Mouse (Mus musculus) kidney, embryonic 14.5 days (tissue): ENCODE measurements at regions not wholly inside any gene's neighbourhood (a gene's known extent, or its start where the extent isn't known, plus 50 kb on each side); places are given as distances from the start of the nearest gene placed in this dataset.

Experiments
- ATAC-seq: fragments of 200-750 bp; cut with Nextera tagmentation; 2 replicates; pipeline ENCODE4 v1.8.0; 2017; ENCODE audit warnings: moderate number of reproducible peaks, mild to moderate bottlenecking, moderate TSS enrichment, moderate library complexity; ENCODE audit not compliant: low FRiP score, low TSS enrichment
- H3K27ac ChIP-seq: fragments of 300-500 bp; sonication (generic); 2 replicates; pipeline ENCODE4 v1.5.1; 2014; ENCODE audit warnings: low read depth, mild to moderate bottlenecking, low read length, moderate library complexity, mixed read lengths
- H3K27me3 ChIP-seq: fragments of 300-500 bp; sonication (generic); 2 replicates; pipeline ENCODE4 v1.6.1; 2014; ENCODE audit warnings: mild to moderate bottlenecking, low read length; ENCODE audit not compliant: control insufficient read depth, insufficient read depth
- H3K36me3 ChIP-seq: fragments of 300-500 bp; sonication (generic); 2 replicates; pipeline ENCODE4 v1.6.1; 2014; ENCODE audit warnings: low read length, mixed read lengths; ENCODE audit not compliant: control insufficient read depth, insufficient read depth
- H3K4me1 ChIP-seq: fragments of 300-500 bp; sonication (generic); 2 replicates; pipeline ENCODE4 v1.6.1; 2014; ENCODE audit warnings: low read length, mixed read lengths; ENCODE audit not compliant: control insufficient read depth, insufficient read depth
- H3K4me2 ChIP-seq: fragments of 300-500 bp; sonication (generic); replicated peaks from 2 replicates; pipeline ENCODE4 v1.6.1; 2014; ENCODE audit warnings: low read depth, mild to moderate bottlenecking, low read length
- H3K4me3 ChIP-seq: fragments of 300-500 bp; sonication (generic); 2 replicates; pipeline ENCODE4 v1.5.1; 2014; ENCODE audit warnings: mild to moderate bottlenecking, low read length
- H3K9ac ChIP-seq: fragments of 300-500 bp; sonication (generic); 2 replicates; pipeline ENCODE4 v1.6.1; 2014; ENCODE audit warnings: low read depth, mild to moderate bottlenecking, low read length, moderate library complexity
- H3K9me3 ChIP-seq: fragments of 300-500 bp; sonication (generic); 2 replicates; pipeline ENCODE4 v1.6.1; 2016; ENCODE audit warnings: low read length; ENCODE audit not compliant: control insufficient read depth
- WGBS: fragments of 180-500 bp; shearing (Covaris S2); extraction: QIAGEN DNeasy Blood & Tissue Kit; methylation state at CpG from one replicate; pipeline ENCODE4 v1.1.7; 2014; 5-methylcytosine and 5-hydroxymethylcytosine counted together

DNA sequence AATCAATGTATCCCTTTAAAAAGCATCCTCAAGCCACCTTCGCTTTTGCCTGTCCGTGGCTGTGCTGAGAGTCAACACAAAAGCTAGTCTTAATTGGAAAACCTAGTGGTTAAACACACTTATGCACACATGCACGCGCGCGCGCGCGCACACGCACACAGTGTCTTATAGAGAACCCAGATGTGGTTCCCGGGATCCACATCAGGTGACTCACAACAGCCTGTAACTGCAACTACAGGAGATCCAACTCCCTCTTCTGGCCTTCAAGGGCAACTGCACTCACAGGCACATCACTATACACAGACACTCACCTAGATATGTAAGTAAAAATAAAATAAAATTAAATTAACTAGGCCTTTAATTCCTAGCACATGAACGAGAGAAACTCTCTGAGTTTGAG lies 118.4 kb upstream of the Fam204a start:
- H3K36me3 ChIP-seq = no peaks in the 10 kb centered on the region
- H3K4me2 ChIP-seq = no peak overlapping the region
- ATAC-seq = no peak
- H3K4me1 ChIP-seq = no peaks in the 10 kb centered on the region
- WGBS = 94% methylated on average over 12 of the region's 12 CpGs
- no peak overlapping the region for H3K9ac ChIP-seq
- H3K27me3 ChIP-seq = no peaks in the 10 kb centered on the region
- H3K27ac ChIP-seq = no peak overlapping the region
- no peak overlapping the region for H3K4me3 ChIP-seq
- H3K9me3 ChIP-seq = no peaks in the 10 kb centered on the region

DNA sequence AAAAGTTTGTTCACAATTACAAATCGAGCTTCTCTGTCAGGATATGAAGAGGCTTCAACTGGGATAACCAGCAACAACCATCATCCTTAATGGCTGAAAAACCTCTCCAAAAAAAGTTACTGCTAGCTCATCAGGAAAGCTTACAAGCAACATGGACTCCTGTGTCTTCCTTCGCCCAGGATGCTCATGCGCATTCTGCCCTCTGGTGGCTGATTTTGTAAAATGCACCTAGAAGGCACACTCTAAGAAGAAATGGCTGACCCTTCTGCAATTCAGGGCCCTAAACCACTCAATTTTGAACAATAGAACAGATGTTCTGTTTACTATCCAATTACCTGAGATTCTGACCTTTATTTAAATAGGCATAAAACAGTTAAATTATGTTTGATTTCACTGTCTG lies 115.0 kb upstream of the Fam204a start:
- H3K4me2 ChIP-seq = no peak overlapping the region
- ATAC-seq = no peak
- no peaks in the 10 kb centered on the region for H3K36me3 ChIP-seq
- no peak overlapping the region for H3K9ac ChIP-seq
- H3K27ac ChIP-seq = no peak overlapping the region
- 8% methylated on average over 3 of the region's 3 CpGs for WGBS
- H3K27me3 ChIP-seq = no peaks in the 10 kb centered on the region
- H3K4me3 ChIP-seq = no peak overlapping the region
- H3K4me1 ChIP-seq = no peaks in the 10 kb centered on the region
- no peaks in the 10 kb centered on the region for H3K9me3 ChIP-seq

DNA sequence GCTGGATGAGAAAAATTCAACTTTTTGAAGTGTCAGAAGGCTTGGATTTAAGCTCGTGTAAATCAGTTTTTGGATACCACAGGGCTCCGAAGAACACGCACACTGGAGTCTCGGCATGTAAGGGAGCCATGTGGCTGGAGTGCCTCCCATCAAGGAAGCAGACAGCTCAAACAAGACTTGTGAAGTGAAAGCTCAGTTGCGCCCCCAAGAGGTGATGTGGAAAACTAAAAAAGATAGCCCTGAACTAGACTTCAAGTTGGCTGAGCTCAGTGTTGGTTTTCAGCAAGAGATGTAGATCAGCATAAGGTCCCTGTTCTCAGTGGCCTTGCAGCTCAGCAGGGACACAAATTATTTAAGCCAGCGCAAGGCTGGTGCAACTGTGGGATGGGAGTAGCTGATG lies 113.7 kb upstream of the Fam204a start:
- no peak overlapping the region for H3K27ac ChIP-seq
- H3K4me1 ChIP-seq = no peaks in the 10 kb centered on the region
- 75% methylated on average over 6 of the region's 6 CpGs for WGBS
- no peaks in the 10 kb centered on the region for H3K27me3 ChIP-seq
- ATAC-seq = no peak
- no peak overlapping the region for H3K4me3 ChIP-seq
- H3K36me3 ChIP-seq = no peaks in the 10 kb centered on the region
- no peak overlapping the region for H3K4me2 ChIP-seq
- H3K9me3 ChIP-seq = no peaks in the 10 kb centered on the region
- H3K9ac ChIP-seq = no peak overlapping the region

DNA sequence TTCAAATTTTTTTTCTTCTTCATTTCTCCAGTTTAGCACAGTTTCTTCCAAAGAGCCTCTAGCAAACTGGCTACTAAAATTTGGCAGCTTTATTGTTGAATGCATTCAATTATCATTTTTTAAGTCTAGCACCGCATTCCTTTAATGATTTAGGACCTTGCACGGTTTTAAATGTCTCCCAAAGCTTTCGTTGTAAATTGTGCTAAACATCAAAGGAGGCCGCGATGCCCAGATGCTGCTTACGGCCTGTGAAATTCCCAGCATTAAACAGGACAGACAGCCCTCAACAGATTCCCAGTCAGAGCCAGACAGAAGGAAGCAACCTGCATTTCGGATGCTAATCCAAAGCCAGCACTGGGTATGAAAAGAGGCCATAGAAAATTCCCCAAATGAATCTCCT lies 108.0 kb upstream of the Fam204a start:
- no peak for ATAC-seq
- H3K4me3 ChIP-seq = no peak overlapping the region
- WGBS = 9% methylated on average over 7 of the region's 7 CpGs
- H3K27me3 ChIP-seq = no peaks in the 10 kb centered on the region
- H3K4me1 ChIP-seq = no peaks in the 10 kb centered on the region
- H3K36me3 ChIP-seq = no peaks in the 10 kb centered on the region
- no peaks in the 10 kb centered on the region for H3K9me3 ChIP-seq
- H3K4me2 ChIP-seq = no peak overlapping the region
- no peak overlapping the region for H3K27ac ChIP-seq
- no peak overlapping the region for H3K9ac ChIP-seq

DNA sequence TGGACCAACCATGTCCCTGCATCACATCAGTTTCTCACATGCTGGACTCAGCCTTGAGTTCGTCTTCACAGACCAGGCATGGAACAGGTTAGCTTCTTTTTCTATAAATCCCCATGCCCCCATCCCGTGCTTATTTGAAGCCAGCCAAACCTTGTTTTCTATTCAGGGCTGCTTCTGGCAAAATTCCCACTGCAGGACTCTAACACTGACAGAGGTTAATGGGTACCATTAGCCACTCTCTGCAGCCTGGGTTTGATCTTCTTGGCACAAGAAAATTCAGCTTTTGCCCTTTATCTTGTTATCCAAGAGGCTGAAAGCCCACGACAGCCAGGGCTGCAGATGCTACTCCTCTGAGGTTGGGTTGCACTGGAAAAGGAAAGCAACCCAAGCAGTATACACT lies 101.8 kb upstream of the Fam204a start:
- H3K36me3 ChIP-seq = no peaks in the 10 kb centered on the region
- WGBS = 50% methylated on average over 3 of the region's 3 CpGs
- H3K4me2 ChIP-seq = no peak overlapping the region

DNA sequence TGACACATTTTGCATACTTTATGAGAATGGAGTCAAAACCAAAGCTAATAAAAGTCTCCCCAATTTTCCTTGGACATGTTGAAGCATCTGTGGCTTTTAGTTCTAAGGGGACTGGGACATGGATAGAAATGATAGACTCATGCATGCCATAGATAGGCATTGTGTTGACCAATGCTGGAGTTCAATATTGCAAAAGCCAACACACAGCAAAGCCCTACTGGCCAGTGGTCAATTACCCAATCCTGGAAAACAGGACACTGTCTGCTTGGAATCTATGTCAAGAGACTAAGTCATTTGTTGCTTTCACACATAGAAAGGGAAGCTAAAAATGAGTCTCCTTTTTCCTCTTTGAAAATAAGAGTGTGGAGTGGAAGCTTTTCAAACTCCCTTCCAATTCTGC lies 99.1 kb upstream of the Fam204a start:
- Histone ChIP-seq H3K4me3 (no peak overlapping the region), H3K9ac (no peak overlapping the region), H3K36me3 (no peaks in the 10 kb centered on the region), H3K4me2 (no peak overlapping the region), H3K9me3 (no peaks in the 10 kb centered on the region), H3K4me1 (no peaks in the 10 kb centered on the region), H3K27me3 (no peaks in the 10 kb centered on the region), H3K27ac (no peak overlapping the region)
- no peak for ATAC-seq

More for the DNA sequence above, 101.8 kb upstream of the Fam204a start:
- ATAC-seq = no peak
- Histone ChIP-seq H3K4me1 (no peaks in the 10 kb centered on the region), H3K27ac (no peak overlapping the region), H3K4me3 (no peak overlapping the region), H3K27me3 (no peaks in the 10 kb centered on the region), H3K9ac (no peak overlapping the region), H3K9me3 (no peaks in the 10 kb centered on the region)

DNA sequence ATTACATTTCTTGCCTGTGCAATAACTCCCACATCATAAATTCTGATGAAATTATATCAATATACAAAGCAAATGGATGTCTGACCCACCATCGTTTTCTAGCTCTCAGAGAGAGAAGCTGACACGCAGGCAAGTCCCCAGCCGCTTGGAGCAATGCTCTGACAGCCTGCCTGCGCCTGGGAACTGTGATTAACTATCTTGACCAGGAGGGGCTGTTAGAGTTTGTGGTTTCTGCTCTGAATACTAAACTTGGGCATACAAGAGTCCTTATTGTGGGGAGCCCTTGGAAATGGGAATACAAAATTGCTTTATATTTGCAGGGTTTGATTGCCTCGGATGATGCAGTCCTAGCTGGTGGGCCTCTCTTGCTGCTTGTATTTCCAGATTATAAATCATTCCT lies 98.6 kb upstream of the Fam204a start:
- Histone ChIP-seq H3K9me3 (no peaks in the 10 kb centered on the region), H3K4me3 (no peak overlapping the region), H3K4me1 (no peaks in the 10 kb centered on the region), H3K36me3 (no peaks in the 10 kb centered on the region), H3K9ac (no peak overlapping the region), H3K27ac (no peak overlapping the region), H3K4me2 (no peak overlapping the region), H3K27me3 (no peaks in the 10 kb centered on the region)
- WGBS = 41% methylated on average over 5 of the region's 5 CpGs
- ATAC-seq = no peak

DNA sequence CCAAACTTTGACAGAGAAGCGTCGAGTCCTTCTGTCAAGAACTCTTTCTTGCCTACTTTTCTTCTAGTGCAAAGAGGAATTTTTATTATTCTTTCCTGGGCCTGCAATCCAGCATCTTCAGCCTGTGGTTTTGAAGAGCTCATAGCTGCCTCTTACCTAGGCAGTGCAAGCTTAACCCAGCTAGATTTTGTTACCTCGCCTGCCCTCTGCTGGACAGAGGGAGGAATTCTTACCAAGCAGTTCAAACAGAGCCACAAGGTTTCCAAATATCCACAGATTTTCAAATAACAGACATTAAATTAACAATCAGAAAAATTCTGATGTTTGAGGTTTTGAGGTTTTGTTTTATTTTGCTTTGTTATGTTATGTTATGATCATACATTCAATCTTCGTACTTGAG lies 84.1 kb upstream of the Fam204a start:
- 26% methylated on average over 4 of the region's 4 CpGs for WGBS
- H3K4me3 ChIP-seq = no peak overlapping the region
- peak; percentile 73; the same call in 1 of the 2 replicates for ATAC-seq
- H3K9me3 ChIP-seq = no peaks in the 10 kb centered on the region
- H3K9ac ChIP-seq = no peak overlapping the region
- H3K36me3 ChIP-seq = no peaks in the 10 kb centered on the region
- no peaks in the 10 kb centered on the region for H3K27me3 ChIP-seq
- H3K27ac ChIP-seq = no peak overlapping the region
- no peak overlapping the region for H3K4me2 ChIP-seq
- H3K4me1 ChIP-seq = no peaks in the 10 kb centered on the region

DNA sequence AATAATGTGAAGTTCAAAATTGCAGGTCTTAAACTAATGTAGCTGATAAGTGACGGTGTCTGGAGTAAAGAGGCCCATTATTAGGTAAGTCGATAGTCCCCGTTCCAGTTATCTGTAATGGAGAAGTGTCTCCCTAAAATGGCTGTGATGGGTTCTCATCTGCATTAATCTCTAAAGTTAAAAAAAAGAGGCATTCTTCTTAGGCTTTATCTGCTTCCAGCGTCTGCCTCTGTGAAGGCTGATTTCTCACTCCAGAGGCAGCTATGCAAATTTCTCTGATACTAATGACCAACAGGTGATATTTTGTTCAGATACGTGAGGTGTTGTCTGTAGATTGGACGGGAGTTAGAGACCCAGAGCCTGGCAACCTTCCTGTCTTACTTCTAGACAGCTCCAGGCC lies 75.9 kb upstream of the Fam204a start:
- Histone ChIP-seq H3K9ac (no peak overlapping the region), H3K4me1 (no peaks in the 10 kb centered on the region), H3K27me3 (no peaks in the 10 kb centered on the region), H3K27ac (no peak overlapping the region), H3K36me3 (no peaks in the 10 kb centered on the region), H3K4me2 (no peak overlapping the region), H3K9me3 (no peaks in the 10 kb centered on the region), H3K4me3 (no peak overlapping the region)
- no peak for ATAC-seq
- WGBS = 65% methylated on average over 6 of the region's 6 CpGs

DNA sequence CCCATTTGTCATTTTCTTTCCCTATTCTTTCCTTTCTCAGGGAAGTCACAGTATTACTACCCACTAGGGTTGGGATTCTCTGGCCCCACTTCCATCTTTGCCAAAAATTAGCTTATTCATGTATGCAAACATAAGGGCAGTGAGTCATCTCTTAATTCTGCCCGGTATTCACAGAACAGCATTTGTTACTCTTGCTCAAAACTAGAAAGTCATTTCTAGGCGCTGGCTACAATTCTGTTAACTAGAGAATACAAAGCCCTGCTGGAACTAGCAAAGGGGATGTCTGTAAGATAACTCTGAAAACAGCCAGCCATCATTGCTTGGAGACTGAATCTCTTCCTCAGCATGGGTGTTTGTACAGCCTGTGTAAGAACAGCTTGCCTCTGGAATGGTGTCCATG lies 74.4 kb upstream of the Fam204a start:
- 93% methylated on average over 2 of the region's 2 CpGs for WGBS
- Histone ChIP-seq H3K27ac (no peak overlapping the region), H3K4me1 (no peaks in the 10 kb centered on the region), H3K27me3 (no peaks in the 10 kb centered on the region), H3K4me2 (no peak overlapping the region), H3K36me3 (no peaks in the 10 kb centered on the region), H3K4me3 (no peak overlapping the region), H3K9me3 (no peaks in the 10 kb centered on the region), H3K9ac (no peak overlapping the region)
- no peak for ATAC-seq
